Mouse (Mus musculus): ENCODE measurements around the gene 4921504E06Rik.

- TF ChIP-seq CTCF (conservative IDR thresholded peaks at IDR 0.05; ENCODE audit: low read length) (no peak), NANOG (IDR thresholded peaks at IDR 0.05; ENCODE audit: borderline replicate concordance, low read length) (no peak)
Measured at GRCm38 (mm10) chr2:19430746-19431145, 123.0 kb downstream of the 4921504E06Rik start.
